Mouse (Mus musculus) E14TG2a.4 (cell line): ENCODE results near the gene Lyst.

Experiments
- CTCF ChIP-seq: conservative IDR thresholded peaks from 2 replicates; pipeline ENCODE4 v1.5.1; 2014; ENCODE audit warnings: low read length
- NANOG ChIP-seq: IDR thresholded peaks from 2 replicates; pipeline ENCODE4 v1.6.1; 2014; ENCODE audit warnings: borderline replicate concordance, low read length, mixed read lengths
- POU5F1 ChIP-seq: IDR thresholded peaks from 2 replicates; pipeline ENCODE4 v1.6.1; 2014; ENCODE audit warnings: low read length, borderline replicate concordance

DNA sequence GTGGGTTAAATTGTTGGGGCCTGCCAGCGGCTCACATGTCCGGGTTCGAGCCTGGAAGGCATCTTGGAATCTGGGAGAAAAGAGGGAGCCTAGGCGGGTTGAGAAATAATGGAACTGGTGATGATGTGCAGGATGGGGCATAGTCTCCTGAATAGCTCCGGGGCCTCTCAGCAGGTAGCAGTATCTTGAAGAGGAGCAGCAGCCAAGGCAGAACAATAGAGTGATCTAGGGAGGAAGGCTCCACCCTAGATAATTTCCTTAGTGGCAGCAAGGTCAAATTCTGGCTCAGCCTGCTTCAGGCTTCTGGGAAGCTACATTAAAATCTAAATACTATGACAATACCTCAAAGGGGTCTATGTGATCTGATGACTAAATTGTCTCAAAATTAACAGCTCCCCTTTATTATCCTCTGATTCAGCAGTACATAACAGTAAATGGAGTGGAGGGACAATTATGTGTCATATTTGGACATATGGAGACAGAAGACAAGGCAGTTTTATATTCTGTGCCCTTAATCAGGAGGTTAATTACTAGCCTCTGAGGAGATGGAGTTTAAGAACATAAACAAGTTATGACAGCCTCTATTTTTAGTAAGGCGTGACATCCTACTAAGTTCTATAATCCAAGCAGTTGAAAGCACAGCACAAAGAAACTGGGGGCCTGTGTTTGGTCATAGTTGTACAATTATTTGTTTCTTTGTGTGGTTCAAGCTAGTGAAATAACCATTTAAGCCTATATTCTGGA is 81.6 kb downstream of the Lyst start:
- TF ChIP-seq CTCF (no peak), NANOG (peak; percentile 65), POU5F1 (no peak)
